Mouse (Mus musculus): ENCODE data around the gene Cenph. TPM values are rescaled to one million over a fixed set of nuclear protein-coding genes. Genes with fewer than 3 reads are reported as not detected.

The Cenph gene
- polyA plus RNA-seq, 1 experiment from 2014 or later = 16.7 TPM

DNA sequence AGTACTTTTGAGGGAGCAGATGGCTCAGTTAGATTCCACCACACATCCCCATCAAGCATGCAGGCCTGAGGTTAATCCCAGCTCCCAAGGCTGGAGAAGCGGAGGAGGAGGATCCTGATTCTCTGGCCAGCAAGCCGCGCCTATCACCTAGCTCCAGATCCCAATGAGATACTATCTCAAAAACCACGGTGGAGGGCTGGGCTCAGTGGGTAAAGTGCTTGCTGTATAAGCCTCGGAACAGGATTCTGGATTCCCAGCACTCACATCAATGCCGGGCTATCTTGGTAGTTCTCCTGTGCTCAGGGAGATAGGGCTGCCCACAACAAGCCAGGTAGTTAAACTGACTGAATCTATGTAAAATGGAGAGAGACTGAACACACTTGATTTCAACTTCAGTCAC lies 60.2 kb downstream of the Cenph start:
- Histone ChIP-seq H3K9ac (ENCODE audit: low read length) (no peak overlapping the region), H3K4me3 (ENCODE audit: low read length) (no peak overlapping the region), H3K36me3 (ENCODE audit: control insufficient read depth, insufficient read depth) (peaks cover 62% of the 10 kb centered on the region), H3K9me3 (replicated peaks; ENCODE audit: control insufficient read depth, low read length) (no peaks in the 10 kb centered on the region), H3K4me1 (ENCODE audit: control insufficient read depth, insufficient read depth, low read length) (no peaks in the 10 kb centered on the region), H3K27ac (ENCODE audit: low read length) (no peak overlapping the region), H3K27me3 (ENCODE audit: control insufficient read depth, insufficient read depth, low read length) (no peaks in the 10 kb centered on the region), H3K4me2 (ENCODE audit: low read depth, low read length) (no peak overlapping the region)
- no peak for ATAC-seq (replicated peaks; ENCODE audit: extremely low read depth, insufficient read depth, low FRiP score)
- WGBS = 82% methylated on average over 6 of the region's 6 CpGs

Other genes starting within 250 kb of the Cenph start
- 2.7 and 4.7 TPM in 2 replicates for gene Ocln, start 223.2 kb downstream of the Cenph start, polyA plus RNA-seq (2015; fragmentation: Nextera tagmentation; extraction: Ambion mirVana)
- gene Marveld2, start 158.9 kb downstream of the Cenph start, polyA plus RNA-seq (2015; fragmentation: Nextera tagmentation; extraction: Ambion mirVana) = 1.7 and 2.5 TPM in 2 replicates
- gene Ak6, start 124.9 kb downstream of the Cenph start, polyA plus RNA-seq (2015; fragmentation: Nextera tagmentation; extraction: Ambion mirVana) = 228 and 262 TPM in 2 replicates
- 20.6 and 23.2 TPM in 2 replicates for gene Rad17, start 124.8 kb downstream of the Cenph start, polyA plus RNA-seq (2015; fragmentation: Nextera tagmentation; extraction: Ambion mirVana)
- 11.7 and 13.0 TPM in 2 replicates for gene Taf9, start 124.3 kb downstream of the Cenph start, polyA plus RNA-seq (2015; fragmentation: Nextera tagmentation; extraction: Ambion mirVana)
- 3.5 and 4.1 TPM in 2 replicates for gene Ccdc125, start 106.2 kb downstream of the Cenph start, polyA plus RNA-seq (2015; fragmentation: Nextera tagmentation; extraction: Ambion mirVana)
- gene Cdk7, start 45.0 kb downstream of the Cenph start, polyA plus RNA-seq (2015; fragmentation: Nextera tagmentation; extraction: Ambion mirVana) = 64.4 and 67.7 TPM in 2 replicates
- 246 and 254 TPM in 2 replicates for gene Mrps36, start 31.2 kb downstream of the Cenph start, polyA plus RNA-seq (2015; fragmentation: Nextera tagmentation; extraction: Ambion mirVana)
- 187 and 205 TPM in 2 replicates for gene Ccnb1, start 10.7 kb upstream of the Cenph start, polyA plus RNA-seq (2015; fragmentation: Nextera tagmentation; extraction: Ambion mirVana)
- gene Slc30a5, start 57.5 kb upstream of the Cenph start, polyA plus RNA-seq (2015; fragmentation: Nextera tagmentation; extraction: Ambion mirVana) = 34.1 and 36.3 TPM in 2 replicates